Mouse (Mus musculus) liver, embryonic 14.5 days (tissue): ENCODE results near the gene Tmem108. TPM values are rescaled to one million over a fixed set of nuclear protein-coding genes. Genes with fewer than 3 reads are reported as not detected.

Experiments
- ATAC-seq: fragments of 200-750 bp; cut with Nextera tagmentation; 2 replicates; pipeline ENCODE4 v1.8.0; 2017; ENCODE audit warnings: moderate number of reproducible peaks, mild to moderate bottlenecking, moderate library complexity; ENCODE audit not compliant: insufficient read depth
- DNase-seq, 3 experiments: peaks; one replicate each; pipeline ENCODE4 v3.0.0-alpha.2; 2012 to 2013; ENCODE audit warnings: low read depth in 3 of 3, low spot score in 3 of 3
- H3K27ac ChIP-seq: fragments of 300-500 bp; sonication (generic); 2 replicates; pipeline ENCODE4 v1.5.1; 2014; ENCODE audit warnings: moderate library complexity, mild to moderate bottlenecking, control low read depth, inconsistent platforms
- H3K27me3 ChIP-seq: fragments of 300-500 bp; sonication (generic); 2 replicates; pipeline ENCODE4 v1.6.1; 2014; ENCODE audit warnings: mild to moderate bottlenecking, low read length, moderate library complexity; ENCODE audit not compliant: control insufficient read depth, insufficient read depth
- H3K36me3 ChIP-seq: fragments of 300-500 bp; sonication (generic); replicated peaks from 2 replicates; pipeline ENCODE4 v1.6.1; 2014; ENCODE audit warnings: low read depth; ENCODE audit not compliant: control insufficient read depth, insufficient read depth
- H3K4me1 ChIP-seq, 2 experiments: fragments of 200-500 bp in 1 of 2; fragments of 300-500 bp in 1 of 2; sonication (generic) in 1 of 2; replicated peaks; 2 replicates each; pipeline ENCODE4 v1.6.1; 2012 to 2014; ENCODE audit warnings: antibody characterized with exemption in 1 of 2, inconsistent platforms in 1 of 2, low read length in 1 of 2; ENCODE audit not compliant: control insufficient read depth in 2 of 2, insufficient read depth in 2 of 2
- H3K4me2 ChIP-seq: fragments of 300-500 bp; sonication (generic); 2 replicates; pipeline ENCODE4 v1.6.1; 2014; ENCODE audit warnings: low read depth, mild to moderate bottlenecking, control low read depth, moderate library complexity
- H3K4me3 ChIP-seq, 2 experiments: fragments of 200-500 bp in 1 of 2; fragments of 300-500 bp in 1 of 2; sonication (generic) in 1 of 2; 2 replicates each; pipeline ENCODE4 v1.5.1; 2012 to 2014; ENCODE audit warnings: low read depth in 2 of 2, low read length in 2 of 2, mild to moderate bottlenecking in 2 of 2, control low read depth in 1 of 2, inconsistent platforms in 1 of 2, moderate library complexity in 1 of 2; ENCODE audit not compliant: insufficient read depth in 1 of 2
- H3K9ac ChIP-seq: fragments of 300-500 bp; sonication (generic); replicated peaks from 2 replicates; pipeline ENCODE4 v1.6.1; 2014; ENCODE audit warnings: mild to moderate bottlenecking, control low read depth, moderate library complexity
- H3K9me3 ChIP-seq: fragments of 300-500 bp; sonication (generic); 2 replicates; pipeline ENCODE4 v1.6.1; 2016; ENCODE audit warnings: low read length, mixed read lengths; ENCODE audit not compliant: control insufficient read depth
- CTCF ChIP-seq: IDR thresholded peaks from 2 replicates; pipeline ENCODE4 v1.5.1; 2016; ENCODE audit warnings: antibody characterized with exemption, low read depth, control low read depth
- EP300 ChIP-seq: IDR thresholded peaks from 2 replicates; pipeline ENCODE4 v1.6.1; 2016; ENCODE audit warnings: antibody characterized with exemption, low read depth
- WGBS: fragments of 180-500 bp; shearing (Covaris S2); extraction: QIAGEN DNeasy Blood & Tissue Kit; methylation state at CpG from one replicate; pipeline ENCODE4 v1.1.7; 2014; ENCODE audit not compliant: insufficient replicate concordance; 5-methylcytosine and 5-hydroxymethylcytosine counted together
- polyA plus RNA-seq, 2 experiments: library from polyadenylated mRNA; depleted of rRNA in 1 of 2; stranded (reverse) in 1 of 2; unstranded in 1 of 2; fragments of >200 nt; fragmentation: Nextera tagmentation in 1 of 2; extraction: Ambion mirVana in 1 of 2; gene quantifications; 2 replicates each; pipeline versions ENCODE4 v1.2.1 to v1.2.3; 2012 to 2014

Gene Tmem108
- polyA plus RNA-seq, 2 experiments, result 0.51 to 1.0 TPM

GRCm38 (mm10) chr9:103465711-103466220 is 295.9 kb downstream of the Tmem108 start:
- TF ChIP-seq CTCF (no peak), EP300 (no peak)
- no peaks in the 10 kb centered on the region for H3K27me3 ChIP-seq
- no peaks in the 10 kb centered on the region for H3K9me3 ChIP-seq
- 67% methylated on average over 13 of the region's 13 CpGs for WGBS
- H3K27ac ChIP-seq, result no peak overlapping the region
- no peaks in the 10 kb centered on the region for H3K4me1 ChIP-seq
- ATAC-seq (no peak), DNase-seq (no peak)
- no peak overlapping the region for H3K9ac ChIP-seq
- H3K36me3 ChIP-seq, result no peaks in the 10 kb centered on the region
- H3K4me2 ChIP-seq, result no peak overlapping the region
- H3K4me3 ChIP-seq, result no peak overlapping the region

GRCm38 (mm10) chr9:103465293-103465692 is 296.3 kb downstream of the Tmem108 start:
- Histone ChIP-seq H3K9me3 (no peaks in the 10 kb centered on the region), H3K27me3 (no peaks in the 10 kb centered on the region), H3K4me1 (no peaks in the 10 kb centered on the region), H3K4me2 (no peak overlapping the region), H3K9ac (no peak overlapping the region), H3K4me3 (no peak overlapping the region), H3K36me3 (no peaks in the 10 kb centered on the region), H3K27ac (no peak overlapping the region)
- ATAC-seq (no peak), DNase-seq (no peak)
- no peak for TF ChIP-seq EP300
- TF ChIP-seq CTCF, result no peak
- WGBS, result 26% methylated on average over 1 of the region's 1 CpGs

GRCm38 (mm10) chr9:103463833-103464232 is 297.8 kb downstream of the Tmem108 start:
- no peaks in the 10 kb centered on the region for H3K9me3 ChIP-seq
- H3K9ac ChIP-seq, result no peak overlapping the region
- no peaks in the 10 kb centered on the region for H3K36me3 ChIP-seq
- H3K4me1 ChIP-seq, result no peaks in the 10 kb centered on the region
- WGBS, result 66% methylated on average over 6 of the region's 6 CpGs
- no peak overlapping the region for H3K27ac ChIP-seq
- H3K4me2 ChIP-seq, result no peak overlapping the region
- no peak for DNase-seq
- no peak overlapping the region for H3K4me3 ChIP-seq
- ATAC-seq, result no peak
- no peak for TF ChIP-seq EP300
- no peak for TF ChIP-seq CTCF
- no peaks in the 10 kb centered on the region for H3K27me3 ChIP-seq

GRCm38 (mm10) chr9:103459839-103460238 is 301.8 kb downstream of the Tmem108 start:
- H3K27me3 ChIP-seq, result no peaks in the 10 kb centered on the region
- ATAC-seq (no peak), DNase-seq (no peak)
- no peak overlapping the region for H3K4me2 ChIP-seq
- WGBS, result 38% methylated on average over 2 of the region's 2 CpGs
- no peak overlapping the region for H3K9ac ChIP-seq
- TF ChIP-seq EP300 (no peak), CTCF (no peak)
- no peaks in the 10 kb centered on the region for H3K36me3 ChIP-seq
- H3K4me1 ChIP-seq, result no peaks in the 10 kb centered on the region
- H3K27ac ChIP-seq, result no peak overlapping the region
- H3K4me3 ChIP-seq, result no peak overlapping the region
- H3K9me3 ChIP-seq, result no peaks in the 10 kb centered on the region

GRCm38 (mm10) chr9:103459307-103459706 is 302.3 kb downstream of the Tmem108 start:
- 53% methylated on average over 1 of the region's 1 CpGs for WGBS
- ATAC-seq (no peak), DNase-seq (no peak)
- H3K9me3 ChIP-seq, result no peaks in the 10 kb centered on the region
- H3K36me3 ChIP-seq, result no peaks in the 10 kb centered on the region
- no peak for TF ChIP-seq EP300
- TF ChIP-seq CTCF, result no peak
- H3K4me3 ChIP-seq, result no peak overlapping the region
- H3K9ac ChIP-seq, result no peak overlapping the region
- no peaks in the 10 kb centered on the region for H3K4me1 ChIP-seq
- no peak overlapping the region for H3K27ac ChIP-seq
- H3K4me2 ChIP-seq, result no peak overlapping the region
- no peaks in the 10 kb centered on the region for H3K27me3 ChIP-seq
